Mouse (Mus musculus) limb, embryonic 13.5 days (tissue): Measurements from ENCODE around the gene Onecut1. TPM values are rescaled to one million over a fixed set of nuclear protein-coding genes. Genes with fewer than 3 reads are reported as not detected.

Experiments
- ATAC-seq: fragments of 200-750 bp; cut with Nextera tagmentation; 2 replicates; pipeline ENCODE4 v1.8.0; 2017; ENCODE audit warnings: low read depth, moderate number of reproducible peaks, moderate TSS enrichment; ENCODE audit not compliant: low FRiP score
- H3K27ac ChIP-seq: fragments of 300-500 bp; sonication (generic); 2 replicates; pipeline ENCODE4 v1.5.1; 2015; ENCODE audit warnings: inconsistent platforms, mild to moderate bottlenecking, moderate library complexity
- H3K27me3 ChIP-seq: fragments of 300-500 bp; sonication (generic); 2 replicates; pipeline ENCODE4 v1.6.1; 2015; ENCODE audit warnings: mild to moderate bottlenecking, inconsistent platforms
- H3K36me3 ChIP-seq: fragments of 300-500 bp; sonication (generic); 2 replicates; pipeline ENCODE4 v1.6.1; 2015; ENCODE audit warnings: inconsistent platforms, mild to moderate bottlenecking, moderate library complexity
- H3K4me1 ChIP-seq: fragments of 300-500 bp; sonication (generic); 2 replicates; pipeline ENCODE4 v1.6.1; 2015; ENCODE audit warnings: inconsistent platforms
- H3K4me2 ChIP-seq: fragments of 300-500 bp; sonication (generic); replicated peaks from 2 replicates; pipeline ENCODE4 v1.6.1; 2015; ENCODE audit warnings: inconsistent platforms, mild to moderate bottlenecking, moderate library complexity
- H3K4me3 ChIP-seq: fragments of 300-500 bp; sonication (generic); 2 replicates; pipeline ENCODE4 v1.5.1; 2015; ENCODE audit warnings: moderate library complexity, mild to moderate bottlenecking, inconsistent platforms
- H3K9ac ChIP-seq: fragments of 300-500 bp; sonication (generic); 2 replicates; pipeline ENCODE4 v1.6.1; 2015; ENCODE audit warnings: mild to moderate bottlenecking, inconsistent platforms
- H3K9me3 ChIP-seq: fragments of 300-500 bp; sonication (generic); 2 replicates; pipeline ENCODE4 v1.6.1; 2016; ENCODE audit warnings: inconsistent platforms
- WGBS: fragments of 180-500 bp; shearing (Covaris S2); methylation state at CpG from one replicate; pipeline ENCODE4 v1.1.7; 2015; 5-methylcytosine and 5-hydroxymethylcytosine counted together
- polyA plus RNA-seq: library from polyadenylated mRNA; unstranded; fragments of >200 nt; fragmentation: Nextera tagmentation; extraction: Ambion mirVana; gene quantifications from 2 replicates; pipeline ENCODE4 v1.2.1, GENCODE M21; 2015

Onecut1 gene
- polyA plus RNA-seq, 1 experiment from 2014 or later = 0.04 TPM

DNA sequence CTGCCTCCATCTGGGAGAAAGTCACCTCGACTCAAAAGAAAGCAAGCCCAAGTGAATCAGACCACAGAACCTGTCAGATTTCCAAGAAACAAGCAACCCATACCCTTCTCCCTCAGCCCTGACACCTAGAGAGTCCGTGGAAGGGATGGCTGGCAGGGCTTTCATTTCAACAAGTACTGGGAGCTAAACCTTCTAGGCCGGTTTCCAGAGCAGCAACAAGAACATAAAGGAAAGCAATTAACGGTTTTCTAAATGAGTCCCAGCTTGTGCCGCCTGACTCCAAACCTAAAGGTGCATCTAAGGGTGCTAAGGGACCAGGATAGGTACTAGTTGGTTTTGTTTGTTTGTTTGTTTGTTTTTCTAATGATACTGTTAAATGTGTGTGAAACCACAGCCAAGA is 10.1 kb upstream of the Onecut1 start:
- no peak overlapping the region for H3K27ac ChIP-seq
- no peak for ATAC-seq
- WGBS = 1% methylated on average over 5 of the region's 5 CpGs
- H3K4me2 ChIP-seq = no peak overlapping the region
- peaks cover 99% of the 10 kb centered on the region for H3K27me3 ChIP-seq
- no peak overlapping the region for H3K4me3 ChIP-seq
- H3K36me3 ChIP-seq = no peaks in the 10 kb centered on the region
- peaks cover 12% of the 10 kb centered on the region for H3K4me1 ChIP-seq
- H3K9me3 ChIP-seq = no peaks in the 10 kb centered on the region
- H3K9ac ChIP-seq = no peak overlapping the region

DNA sequence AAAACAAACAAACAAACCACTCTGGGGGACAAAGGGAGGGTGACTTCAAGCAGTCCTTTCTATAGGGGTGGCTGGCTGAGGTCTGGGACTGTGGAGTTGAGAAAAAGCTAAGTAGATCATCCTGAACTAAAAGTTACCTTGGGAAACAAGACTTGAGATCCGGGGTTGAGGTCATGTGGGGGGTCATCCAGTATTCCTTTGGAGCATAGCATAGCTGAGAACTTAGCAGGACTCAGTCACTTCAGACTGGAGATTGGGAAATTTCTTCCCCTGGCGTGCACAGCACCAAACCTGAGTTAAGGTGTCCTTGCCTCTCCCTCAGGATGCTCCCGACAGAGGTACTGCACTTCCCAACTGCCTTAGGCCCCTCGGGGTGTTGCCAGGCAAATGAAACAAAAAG is 9.4 kb upstream of the Onecut1 start:
- under 1% methylated on average over 4 of the region's 4 CpGs for WGBS
- H3K4me3 ChIP-seq = no peak overlapping the region
- no peak overlapping the region for H3K27ac ChIP-seq
- peaks cover 12% of the 10 kb centered on the region for H3K4me1 ChIP-seq
- H3K9ac ChIP-seq = no peak overlapping the region
- no peak overlapping the region for H3K4me2 ChIP-seq
- H3K27me3 ChIP-seq = peaks cover 99% of the 10 kb centered on the region
- ATAC-seq = no peak
- no peaks in the 10 kb centered on the region for H3K9me3 ChIP-seq
- H3K36me3 ChIP-seq = no peaks in the 10 kb centered on the region

DNA sequence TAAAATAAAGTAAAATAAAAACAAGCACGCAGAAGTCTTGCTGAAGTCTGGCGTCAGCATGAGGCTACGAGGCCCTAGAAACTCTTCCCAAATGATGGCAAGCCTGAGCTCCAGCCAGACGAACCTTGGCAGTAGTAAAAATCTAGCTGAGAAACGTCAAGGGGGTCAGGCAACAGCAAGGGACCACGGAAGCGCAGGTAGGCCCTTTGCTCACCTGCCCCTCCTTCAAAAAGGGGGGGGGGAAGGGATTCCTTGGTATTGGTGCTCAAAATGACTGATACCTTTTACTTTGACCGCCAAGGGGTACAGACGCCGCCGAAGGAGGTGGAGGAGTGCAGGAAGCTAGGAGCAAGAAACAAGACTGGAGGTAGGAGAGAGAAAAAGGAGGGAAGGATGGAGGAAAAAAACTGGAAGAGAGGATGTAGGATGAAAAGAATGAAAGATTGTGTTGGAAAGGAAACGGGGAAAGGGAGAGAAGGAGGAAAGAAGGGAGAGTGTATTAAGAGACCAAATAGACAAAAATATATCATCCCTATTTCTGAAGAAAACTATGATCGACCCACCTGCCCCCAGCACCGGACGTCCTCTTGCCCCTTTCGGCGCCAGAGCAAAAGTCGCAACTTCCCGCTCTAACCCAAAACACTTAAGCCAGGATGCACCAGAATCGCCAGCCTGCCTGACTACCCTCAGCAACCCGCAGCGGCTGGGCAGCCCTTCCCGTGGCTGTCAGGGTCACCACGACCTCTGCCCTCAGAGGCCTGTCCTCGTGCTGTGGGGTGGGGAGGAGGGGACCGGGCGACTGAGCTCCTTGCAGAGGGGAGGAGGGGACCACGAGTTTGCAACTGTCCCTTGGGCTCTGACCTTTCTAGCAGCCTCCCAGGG is 8.3 kb upstream of the Onecut1 start:
- Histone ChIP-seq H3K27ac (no peak overlapping the region), H3K4me1 (peaks cover 9% of the 10 kb centered on the region), H3K27me3 (peaks cover 99% of the 10 kb centered on the region), H3K4me2 (no peak overlapping the region), H3K9me3 (no peaks in the 10 kb centered on the region), H3K36me3 (no peaks in the 10 kb centered on the region), H3K9ac (no peak overlapping the region), H3K4me3 (no peak overlapping the region)
- under 1% methylated on average over 28 of the region's 28 CpGs for WGBS
- ATAC-seq = no peak

DNA sequence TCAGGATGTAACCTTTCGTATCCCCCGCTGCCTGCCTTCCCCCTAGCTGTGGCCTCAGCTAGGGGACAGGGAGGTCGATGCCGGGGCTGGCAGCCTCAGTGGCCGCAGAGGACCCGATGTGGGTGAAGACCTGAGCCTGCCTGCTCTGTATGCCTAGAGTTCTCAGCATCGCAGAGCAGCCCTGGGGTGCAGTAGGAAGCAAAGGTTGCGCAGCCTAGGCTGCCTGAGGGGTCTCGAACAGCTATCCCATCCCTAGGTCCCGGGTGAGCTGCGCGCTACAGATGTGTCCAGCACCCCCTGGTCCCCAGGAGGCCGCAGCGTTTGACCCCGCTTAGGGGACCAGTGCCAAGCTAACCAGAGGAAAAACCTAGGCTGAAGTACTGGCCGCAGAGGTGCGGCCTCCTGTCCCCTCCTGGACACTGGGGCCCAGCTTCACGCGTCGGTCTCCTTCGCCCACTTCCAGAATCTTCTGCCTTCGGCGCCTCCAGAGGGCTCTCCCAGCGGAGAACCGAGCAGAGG is 7.6 kb upstream of the Onecut1 start:
- H3K4me3 ChIP-seq = no peak overlapping the region
- H3K36me3 ChIP-seq = no peaks in the 10 kb centered on the region
- peaks cover 99% of the 10 kb centered on the region for H3K27me3 ChIP-seq
- peaks cover 2% of the 10 kb centered on the region for H3K4me1 ChIP-seq
- no peak overlapping the region for H3K9ac ChIP-seq
- H3K27ac ChIP-seq = no peak overlapping the region
- no peak for ATAC-seq
- H3K4me2 ChIP-seq = no peak overlapping the region
- no peaks in the 10 kb centered on the region for H3K9me3 ChIP-seq
- under 1% methylated on average over 25 of the region's 25 CpGs for WGBS

DNA sequence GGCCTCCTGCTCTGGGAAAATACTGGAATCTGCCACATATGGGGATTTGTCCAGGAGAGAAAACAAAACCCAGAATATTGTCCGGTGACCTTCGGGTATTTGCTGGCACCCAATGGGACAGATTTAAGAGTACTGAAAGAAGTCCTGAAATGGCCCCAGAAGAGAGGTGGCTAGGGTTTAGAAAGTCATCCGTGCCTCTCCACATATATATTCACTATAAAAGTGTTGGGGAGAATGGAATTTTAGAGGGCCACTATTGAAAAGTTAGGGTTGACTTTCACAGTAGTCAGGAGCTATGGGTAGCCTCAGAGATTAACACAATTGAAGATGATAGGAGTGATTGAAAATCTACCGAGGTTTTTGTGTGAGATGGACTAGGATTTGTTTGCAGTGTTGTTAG is 6.3 kb upstream of the Onecut1 start:
- no peak overlapping the region for H3K27ac ChIP-seq
- H3K9me3 ChIP-seq = no peaks in the 10 kb centered on the region
- H3K9ac ChIP-seq = no peak overlapping the region
- 9% methylated on average over 4 of the region's 4 CpGs for WGBS
- no peak overlapping the region for H3K4me2 ChIP-seq
- H3K4me1 ChIP-seq = no peaks in the 10 kb centered on the region
- peaks cover 99% of the 10 kb centered on the region for H3K27me3 ChIP-seq
- no peak overlapping the region for H3K4me3 ChIP-seq
- H3K36me3 ChIP-seq = no peaks in the 10 kb centered on the region
- ATAC-seq = no peak

DNA sequence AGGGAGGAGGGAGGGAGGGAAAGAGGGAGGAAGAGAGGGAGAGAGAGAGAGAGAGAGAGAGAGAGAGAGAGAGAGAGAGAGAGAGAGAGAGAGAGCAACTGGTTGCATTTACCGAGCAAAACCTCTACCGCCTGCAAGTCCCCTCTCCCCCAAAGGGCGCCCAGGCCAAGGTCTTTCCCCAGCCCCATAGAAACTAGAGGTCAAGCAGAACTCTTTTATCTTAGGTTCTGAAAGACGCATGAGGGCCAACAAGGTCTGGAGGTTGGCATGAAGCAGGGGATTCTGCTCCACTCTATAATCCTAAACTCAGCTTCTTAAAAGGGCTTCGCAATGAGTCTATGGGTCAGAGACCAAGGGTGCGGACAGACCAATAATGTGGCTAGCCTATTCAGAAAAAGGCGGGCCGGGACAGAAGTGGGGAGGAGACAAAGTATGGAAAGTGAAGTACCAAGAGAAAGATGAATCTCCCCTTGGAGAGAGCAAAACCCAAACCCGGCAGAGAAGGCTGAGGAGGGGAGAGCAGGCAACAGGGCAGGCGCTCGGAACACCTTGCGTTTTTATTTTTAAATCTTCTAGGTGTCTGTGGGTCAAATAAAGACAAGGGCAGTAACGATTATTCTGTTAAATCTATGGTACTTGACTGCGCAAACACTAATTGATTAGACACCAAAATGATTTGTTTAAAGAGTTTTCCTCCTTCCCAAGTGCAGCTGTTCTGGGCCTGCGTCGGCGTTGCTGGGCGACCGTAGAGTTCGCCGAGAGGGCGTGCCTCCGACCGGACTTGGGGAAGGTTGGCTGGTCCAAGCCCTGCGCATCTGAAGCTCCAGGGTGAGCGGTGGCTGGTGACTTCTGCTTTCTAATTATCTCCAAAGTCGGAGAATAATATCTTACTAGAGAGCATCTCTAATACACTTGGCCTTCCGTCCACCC is 4.9 kb upstream of the Onecut1 start:
- Histone ChIP-seq H3K27me3 (peaks cover 99% of the 10 kb centered on the region), H3K9me3 (no peaks in the 10 kb centered on the region), H3K9ac (no peak overlapping the region), H3K4me2 (no peak overlapping the region), H3K27ac (no peak overlapping the region), H3K36me3 (no peaks in the 10 kb centered on the region), H3K4me1 (0 out of 2 replicates have a peak, but pooled peaks cover 6% of the 10 kb centered on the region), H3K4me3 (no peak overlapping the region)
- no peak for ATAC-seq
- 1% methylated on average over 28 of the region's 28 CpGs for WGBS

DNA sequence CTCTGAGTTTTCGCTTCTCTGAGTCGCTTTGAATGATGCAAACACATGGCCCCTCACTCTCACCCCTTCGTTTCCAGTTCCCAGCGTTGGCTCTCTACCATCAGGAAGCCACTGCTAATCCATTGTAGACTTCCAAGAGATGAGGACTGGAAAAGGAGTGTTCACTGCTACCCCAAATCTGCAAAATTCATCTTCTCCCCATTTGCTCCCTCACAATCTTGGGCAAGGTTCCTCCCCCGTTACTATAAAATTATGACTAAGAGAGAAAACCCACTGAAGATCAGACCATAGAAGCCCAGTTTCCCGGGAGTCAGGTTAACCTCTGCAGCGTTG is 4.2 kb upstream of the Onecut1 start:
- H3K4me1 ChIP-seq = peaks cover 11% of the 10 kb centered on the region
- H3K36me3 ChIP-seq = no peaks in the 10 kb centered on the region
- no peak overlapping the region for H3K4me3 ChIP-seq
- no peak overlapping the region for H3K9ac ChIP-seq
- H3K4me2 ChIP-seq = no peak overlapping the region
- no peaks in the 10 kb centered on the region for H3K9me3 ChIP-seq
- H3K27me3 ChIP-seq = peaks cover 99% of the 10 kb centered on the region
- H3K27ac ChIP-seq = no peak overlapping the region
- WGBS = 1% methylated on average over 7 of the region's 7 CpGs
- no peak for ATAC-seq

DNA sequence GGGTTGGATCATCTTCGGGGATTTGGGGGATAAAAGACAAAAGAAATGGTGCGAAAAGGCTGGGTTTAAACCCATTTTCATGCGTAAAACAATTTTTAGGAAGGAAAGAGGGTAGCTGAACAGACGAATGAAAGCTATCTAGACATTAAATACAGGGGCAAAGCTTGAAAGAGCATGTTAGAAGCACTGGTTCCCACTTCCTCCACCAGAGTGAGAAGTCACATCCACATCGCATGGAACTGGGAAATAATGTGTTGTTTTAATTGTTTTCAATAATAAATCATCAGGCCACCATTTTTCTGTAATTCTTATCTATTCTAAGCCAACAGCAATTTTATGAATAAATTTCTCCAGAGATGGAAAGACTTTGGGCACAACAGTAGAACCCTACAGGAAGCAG is 3.6 kb upstream of the Onecut1 start:
- Histone ChIP-seq H3K27ac (no peak overlapping the region), H3K4me2 (no peak overlapping the region), H3K9ac (no peak overlapping the region), H3K36me3 (no peaks in the 10 kb centered on the region), H3K27me3 (peaks cover 99% of the 10 kb centered on the region), H3K4me1 (peaks cover 17% of the 10 kb centered on the region), H3K9me3 (no peaks in the 10 kb centered on the region), H3K4me3 (no peak overlapping the region)
- ATAC-seq = no peak
- 5% methylated on average over 5 of the region's 5 CpGs for WGBS

DNA sequence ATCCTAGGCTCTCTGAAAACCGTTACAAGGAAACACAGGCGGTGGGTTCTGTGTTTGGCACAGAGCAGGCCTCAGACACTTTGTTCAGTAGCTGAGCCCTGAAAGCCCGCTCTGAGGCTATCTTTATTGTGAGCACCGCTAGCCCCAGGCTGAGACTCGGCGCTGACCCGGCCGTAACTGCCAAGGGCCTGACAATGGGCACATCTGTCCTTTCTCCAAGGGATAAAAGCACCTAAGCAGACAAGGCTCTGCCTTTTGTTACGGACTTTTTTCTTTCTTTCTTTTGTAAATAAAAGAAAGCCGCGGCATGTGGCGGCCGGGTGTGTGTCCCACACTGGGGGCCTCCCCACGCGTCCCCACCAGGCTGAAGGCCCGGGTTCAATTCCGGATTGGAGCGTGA is 1.3 kb upstream of the Onecut1 start:
- no peaks in the 10 kb centered on the region for H3K9me3 ChIP-seq
- peaks cover 25% of the 10 kb centered on the region for H3K4me1 ChIP-seq
- no peak for ATAC-seq
- no peak overlapping the region for H3K9ac ChIP-seq
- 0 out of 2 replicates have a peak overlapping the region, but pooled peaks have one; percentile 51 for H3K4me3 ChIP-seq
- no peaks in the 10 kb centered on the region for H3K36me3 ChIP-seq
- H3K27me3 ChIP-seq = peaks cover 100% of the 10 kb centered on the region
- WGBS = 3% methylated on average over 18 of the region's 18 CpGs
- peak overlapping the region; percentile 90; the same call in 1 of the 2 replicates for H3K4me2 ChIP-seq
- H3K27ac ChIP-seq = no peak overlapping the region

DNA sequence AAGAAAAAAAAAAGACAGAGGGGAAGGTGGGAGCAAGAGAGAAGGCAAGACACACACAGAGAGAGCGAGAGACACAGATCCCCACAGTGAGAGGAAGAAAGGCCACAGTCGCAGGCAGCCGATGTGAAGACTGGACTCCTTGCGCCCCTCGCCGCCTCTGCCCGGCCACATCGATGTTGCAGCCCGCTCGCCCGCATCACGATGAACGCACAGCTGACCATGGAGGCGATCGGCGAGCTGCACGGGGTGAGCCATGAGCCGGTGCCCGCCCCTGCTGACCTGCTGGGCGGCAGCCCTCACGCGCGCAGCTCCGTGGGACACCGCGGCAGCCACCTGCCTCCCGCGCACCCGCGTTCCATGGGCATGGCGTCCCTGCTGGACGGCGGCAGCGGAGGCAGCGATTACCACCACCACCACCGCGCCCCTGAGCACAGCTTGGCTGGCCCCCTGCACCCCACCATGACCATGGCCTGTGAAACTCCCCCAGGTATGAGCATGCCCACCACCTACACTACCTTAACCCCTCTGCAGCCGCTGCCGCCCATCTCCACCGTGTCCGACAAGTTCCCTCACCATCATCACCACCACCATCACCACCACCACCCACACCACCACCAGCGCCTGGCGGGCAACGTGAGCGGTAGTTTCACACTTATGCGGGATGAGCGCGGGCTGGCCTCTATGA is 517 bp downstream of the Onecut1 start:
- H3K9me3 ChIP-seq = no peaks in the 10 kb centered on the region
- WGBS = under 1% methylated on average over 47 of the region's 48 CpGs
- H3K4me3 ChIP-seq = peak overlapping the region; percentile 51
- peaks cover 100% of the 10 kb centered on the region for H3K27me3 ChIP-seq
- H3K36me3 ChIP-seq = no peaks in the 10 kb centered on the region
- no peak overlapping the region for H3K27ac ChIP-seq
- H3K4me2 ChIP-seq = peak overlapping the region; percentile 90
- H3K4me1 ChIP-seq = peaks cover 25% of the 10 kb centered on the region
- ATAC-seq = no peak
- H3K9ac ChIP-seq = peak overlapping the region; percentile 56

DNA sequence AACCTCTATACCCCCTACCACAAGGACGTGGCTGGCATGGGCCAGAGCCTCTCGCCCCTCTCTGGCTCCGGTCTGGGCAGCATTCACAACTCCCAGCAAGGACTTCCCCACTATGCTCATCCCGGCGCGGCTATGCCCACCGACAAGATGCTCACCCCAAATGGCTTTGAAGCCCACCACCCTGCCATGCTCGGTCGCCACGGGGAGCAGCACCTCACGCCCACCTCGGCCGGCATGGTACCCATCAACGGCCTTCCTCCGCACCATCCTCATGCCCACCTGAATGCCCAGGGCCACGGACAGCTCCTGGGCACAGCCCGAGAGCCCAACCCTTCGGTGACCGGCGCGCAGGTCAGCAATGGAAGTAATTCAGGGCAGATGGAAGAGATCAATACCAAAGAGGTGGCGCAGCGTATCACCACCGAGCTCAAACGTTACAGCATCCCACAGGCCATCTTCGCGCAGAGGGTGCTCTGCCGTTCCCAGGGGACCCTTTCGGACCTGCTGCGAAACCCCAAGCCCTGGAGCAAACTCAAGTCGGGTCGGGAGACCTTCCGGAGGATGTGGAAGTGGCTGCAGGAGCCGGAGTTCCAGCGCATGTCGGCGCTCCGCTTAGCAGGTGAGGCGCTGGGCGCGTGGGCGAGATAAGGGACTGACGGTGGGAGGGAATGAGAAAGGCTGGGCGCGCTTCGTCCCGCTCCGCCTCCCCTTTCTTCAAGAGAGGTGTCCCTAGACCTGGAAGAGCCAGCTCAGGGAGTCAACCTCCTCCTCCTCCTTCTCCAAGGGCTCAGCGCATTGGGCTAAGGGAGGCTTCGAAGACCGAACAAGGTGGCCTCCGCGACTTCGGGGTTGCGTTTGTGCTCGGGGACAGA is 1.3 kb downstream of the Onecut1 start:
- H3K9ac ChIP-seq = no peak overlapping the region
- no peak for ATAC-seq
- H3K36me3 ChIP-seq = no peaks in the 10 kb centered on the region
- H3K4me1 ChIP-seq = peaks cover 25% of the 10 kb centered on the region
- H3K27ac ChIP-seq = no peak overlapping the region
- H3K9me3 ChIP-seq = no peaks in the 10 kb centered on the region
- peaks cover 100% of the 10 kb centered on the region for H3K27me3 ChIP-seq
- WGBS = 2% methylated on average over 56 of the region's 56 CpGs
- peak overlapping the region; percentile 90 for H3K4me2 ChIP-seq
- peak overlapping the region; percentile 51 for H3K4me3 ChIP-seq
